In genomic region chr4:127522151-127522550, GRCm38 (mm10) we compare ENCODE assay signal across 27 mouse cellular contexts.
"Had no signal": no experiment of that assay in that cellular context is flagged by ENCODE, and none has a peak within 500 bp of the region (broad histone marks: within the 10 kb centered on the region; RNA-seq: fewer than 3 reads in every experiment).

No protein-coding gene starts in this region.

- ATAC-seq: forebrain, embryonic 13.5 days; forebrain, embryonic 14.5 days; forebrain, embryonic 15.5 days; forebrain, embryonic 16.5 days; forebrain, postnatal 0 days had no signal

- H3K9ac ChIP-seq: embryonic facial prominence, embryonic 12.5 days; embryonic facial prominence, embryonic 13.5 days; embryonic facial prominence, embryonic 15.5 days; forebrain, embryonic 12.5 days; forebrain, embryonic 13.5 days; forebrain, embryonic 15.5 days; forebrain, postnatal 0 days had no signal

- H3K4me2 ChIP-seq: embryonic facial prominence, embryonic 12.5 days; embryonic facial prominence, embryonic 13.5 days; embryonic facial prominence, embryonic 15.5 days; forebrain, embryonic 12.5 days; forebrain, embryonic 13.5 days; forebrain, embryonic 15.5 days had no signal

- H3K27ac ChIP-seq: embryonic facial prominence, embryonic 10.5 days; embryonic facial prominence, embryonic 12.5 days; embryonic facial prominence, embryonic 13.5 days; embryonic facial prominence, embryonic 15.5 days; forebrain, embryonic 10.5 days; forebrain, embryonic 12.5 days; forebrain, embryonic 13.5 days; forebrain, embryonic 15.5 days; gastrocnemius, adult 2 months had no signal

- H3K4me1 ChIP-seq: embryonic facial prominence, embryonic 10.5 days; embryonic facial prominence, embryonic 12.5 days; embryonic facial prominence, embryonic 13.5 days; embryonic facial prominence, embryonic 15.5 days; forebrain, embryonic 12.5 days; forebrain, embryonic 13.5 days; forebrain, embryonic 15.5 days had no signal

- H3K27me3 ChIP-seq: embryonic facial prominence, embryonic 12.5 days; embryonic facial prominence, embryonic 13.5 days; embryonic facial prominence, embryonic 15.5 days; forebrain, embryonic 12.5 days; forebrain, embryonic 13.5 days; forebrain, embryonic 15.5 days had no signal

- H3K36me3 ChIP-seq: embryonic facial prominence, embryonic 10.5 days; embryonic facial prominence, embryonic 12.5 days; embryonic facial prominence, embryonic 13.5 days; embryonic facial prominence, embryonic 15.5 days; forebrain, embryonic 10.5 days; forebrain, embryonic 12.5 days; forebrain, embryonic 15.5 days had no signal

- DNase-seq: cerebellum, adult 18-20 months; cerebellum, adult 2 months; cerebellum, adult 8-10 months; cerebellum, adult 9-10 months; cerebellum, adult 9-11 months; cerebellum, postnatal 10 days; cerebellum, postnatal 14 days; cerebellum, postnatal 25 days; cerebellum, postnatal 36 days; embryo, embryonic 11 days; forebrain, postnatal 0 days; gastrocnemius, adult 2 months; gastrocnemius, postnatal 10 days; gastrocnemius, postnatal 14 days; gastrocnemius, postnatal 25 days; gastrocnemius, postnatal 36 days had no signal

- H3K4me3 ChIP-seq: embryonic facial prominence, embryonic 10.5 days; embryonic facial prominence, embryonic 12.5 days; embryonic facial prominence, embryonic 13.5 days; embryonic facial prominence, embryonic 15.5 days; erythroblast, embryonic 14.5 days; forebrain, embryonic 10.5 days; forebrain, embryonic 12.5 days; forebrain, embryonic 13.5 days; forebrain, embryonic 15.5 days; gastrocnemius, adult 2 months had no signal

- H3K9me3 ChIP-seq: embryonic facial prominence, embryonic 10.5 days; embryonic facial prominence, embryonic 12.5 days; embryonic facial prominence, embryonic 13.5 days; embryonic facial prominence, embryonic 15.5 days; forebrain, embryonic 10.5 days; forebrain, embryonic 12.5 days; forebrain, embryonic 13.5 days; forebrain, embryonic 15.5 days had no signal
